Mouse (Mus musculus) kidney, adult 9 months (tissue): ENCODE results near the gene Hscb.
"Not testable (repeated sequence)": the region's sequence is repeated elsewhere in the genome, so short reads cannot be mapped to it uniquely, and the experiment has no call there.

Experiments
- DNase-seq: peaks from one replicate; pipeline ENCODE4 v3.0.0; 2022

The Hscb gene

GRCm38 (mm10) chr5:110839678-110840365 lies at the start of gene Hscb, which contains the start of gene Chek2:
TSS of gene Hscb (minus strand) at chr5:110839777.
TSS of gene Chek2 (plus strand) at chr5:110839979.
- DNase-seq, result peak; percentile 99

GRCm38 (mm10) chr5:110888596-110888995 lies 49.0 kb upstream of the Hscb start:
- DNase-seq, result no peak

- peak; percentile 79 for DNase-seq
Measured at GRCm38 (mm10) chr5:110879584-110880374, 40.2 kb upstream of the Hscb start, which contains the start of gene Ttc28. TSS of gene Ttc28 (plus strand) at chr5:110879803.

GRCm38 (mm10) chr5:110879042-110879441 lies 39.5 kb upstream of the Hscb start:
- no peak for DNase-seq

GRCm38 (mm10) chr5:110878526-110878925 lies 38.9 kb upstream of the Hscb start:
- not testable (repeated sequence) for DNase-seq

- no peak for DNase-seq
Measured at GRCm38 (mm10) chr5:110877666-110878505, 38.3 kb upstream of the Hscb start.

GRCm38 (mm10) chr5:110875286-110875685 lies 35.7 kb upstream of the Hscb start:
- DNase-seq, result no peak

- DNase-seq, result no peak
Measured at GRCm38 (mm10) chr5:110874711-110875110, 35.1 kb upstream of the Hscb start.

GRCm38 (mm10) chr5:110873160-110873559 lies 33.6 kb upstream of the Hscb start:
- DNase-seq, result no peak

- DNase-seq, result no peak
Measured at GRCm38 (mm10) chr5:110869242-110869669, 29.7 kb upstream of the Hscb start.

- DNase-seq, result no peak
Measured at GRCm38 (mm10) chr5:110868460-110868859, 28.9 kb upstream of the Hscb start.

GRCm38 (mm10) chr5:110860445-110860844 lies 20.9 kb upstream of the Hscb start:
- DNase-seq, result no peak

- peak; percentile 82 for DNase-seq
Measured at GRCm38 (mm10) chr5:110859013-110859650, 19.6 kb upstream of the Hscb start.

GRCm38 (mm10) chr5:110857091-110857490 lies 17.5 kb upstream of the Hscb start:
- peak; percentile 53 for DNase-seq

- DNase-seq, result no peak
Measured at GRCm38 (mm10) chr5:110852990-110853389, 13.4 kb upstream of the Hscb start.

GRCm38 (mm10) chr5:110841046-110841862 lies 1.7 kb upstream of the Hscb start:
- DNase-seq, result no peak

- peak; percentile 72 for DNase-seq
Measured at GRCm38 (mm10) chr5:110840465-110840864, 888 bp upstream of the Hscb start.

GRCm38 (mm10) chr5:110839038-110839677 lies 419 bp downstream of the Hscb start:
- no peak for DNase-seq

- DNase-seq, result not testable (repeated sequence)
Measured at GRCm38 (mm10) chr5:110838016-110838415, 1.6 kb downstream of the Hscb start.

GRCm38 (mm10) chr5:110835959-110836358 lies 3.6 kb downstream of the Hscb start:
- peak; percentile 48 for DNase-seq
